Mouse (Mus musculus) layer of hippocampus, adult 8-10 months (tissue): ENCODE results near the gene G6pc3. TPM values are rescaled to one million over a fixed set of nuclear protein-coding genes. Genes with fewer than 3 reads are reported as not detected.
"Not testable (repeated sequence)": the region's sequence is repeated elsewhere in the genome, so short reads cannot be mapped to it uniquely, and the experiment has no call there.

Experiments used
- DNase-seq, 2 experiments: peaks; one replicate each; pipeline ENCODE4 v3.0.0; 2022; ENCODE audit warnings: low spot score in 2 of 2
- total RNA-seq, 4 experiments: library from RNA; stranded (reverse); gene quantifications; 2 replicates each; pipeline ENCODE4 v1.2.4; 2022

The G6pc3 gene
- 10 to 100 TPM; 66.0 to 74.2 (median 70.4) TPM for total RNA-seq

GRCm38 (mm10) chr11:102189461-102190436 is at the start of gene G6pc3:
Gene G6pc3, plus strand, starts transcription at chr11:102189620.
- DNase-seq, result peak; percentile 91 to 93

GRCm38 (mm10) chr11:102140508-102140907 is 48.9 kb upstream of the G6pc3 start:
- peak in 1 of 2 experiments; percentile 67 for DNase-seq

GRCm38 (mm10) chr11:102142355-102142754 is 47.1 kb upstream of the G6pc3 start:
- no peak for DNase-seq

- no peak for DNase-seq
These were observed 44.4 kb upstream of the G6pc3 start for GRCm38 (mm10) chr11:102144957-102145470.

- no peak for DNase-seq
These were observed 43.9 kb upstream of the G6pc3 start, which contains the start of gene Nags for GRCm38 (mm10) chr11:102145471-102146001. Gene Nags, plus strand, starts transcription at chr11:102145513.

GRCm38 (mm10) chr11:102146005-102146404 is 43.4 kb upstream of the G6pc3 start:
- DNase-seq, result no peak

GRCm38 (mm10) chr11:102146531-102146930 is 42.9 kb upstream of the G6pc3 start:
- no peak for DNase-seq

GRCm38 (mm10) chr11:102147213-102147989 is 42.0 kb upstream of the G6pc3 start:
- DNase-seq, result no peak

GRCm38 (mm10) chr11:102156039-102156785 is 33.2 kb upstream of the G6pc3 start, which contains the start of gene Tmem101:
Gene Tmem101, minus strand, starts transcription at chr11:102156404.
- DNase-seq, result peak; percentile 84 to 90

- no peak for DNase-seq
These were observed 32.7 kb upstream of the G6pc3 start for GRCm38 (mm10) chr11:102156786-102157089.

GRCm38 (mm10) chr11:102158024-102158423 is 31.4 kb upstream of the G6pc3 start:
- DNase-seq, result not testable (repeated sequence)

- DNase-seq, result no peak
These were observed 29.6 kb upstream of the G6pc3 start for GRCm38 (mm10) chr11:102159781-102160180.

GRCm38 (mm10) chr11:102165971-102166722 is 23.3 kb upstream of the G6pc3 start:
- DNase-seq, result peak; percentile 57 to 61

- no peak for DNase-seq
These were observed 21.9 kb upstream of the G6pc3 start for GRCm38 (mm10) chr11:102167539-102167938.

GRCm38 (mm10) chr11:102168689-102169088 is 20.7 kb upstream of the G6pc3 start:
- no peak for DNase-seq

GRCm38 (mm10) chr11:102179836-102180235 is 9.6 kb upstream of the G6pc3 start:
- DNase-seq, result no peak

GRCm38 (mm10) chr11:102184253-102184645 is 5.2 kb upstream of the G6pc3 start:
- DNase-seq, result no peak

GRCm38 (mm10) chr11:102184646-102185495 is 4.5 kb upstream of the G6pc3 start, which contains the start of gene Lsm12:
Gene Lsm12, minus strand, starts transcription at chr11:102185296.
- DNase-seq, result peak; percentile 83 to 86

- DNase-seq, result no peak
These were observed 3.7 kb upstream of the G6pc3 start for GRCm38 (mm10) chr11:102185677-102186076.
